Mouse (Mus musculus) embryo, embryonic 10 days (tissue): ENCODE results near the gene Gm3854.
A peak's percentile ranks its signal among the peaks of the same experiment; 100 is the strongest.
"Not testable (repeated sequence)": the region's sequence is repeated elsewhere in the genome, so short reads cannot be mapped to it uniquely, and the experiment has no call there.

Source experiments
- DNase-seq: peaks from one replicate; pipeline ENCODE4 v3.0.0-alpha.2; 2015; ENCODE audit warnings: low spot score

The Gm3854 gene

DNA sequence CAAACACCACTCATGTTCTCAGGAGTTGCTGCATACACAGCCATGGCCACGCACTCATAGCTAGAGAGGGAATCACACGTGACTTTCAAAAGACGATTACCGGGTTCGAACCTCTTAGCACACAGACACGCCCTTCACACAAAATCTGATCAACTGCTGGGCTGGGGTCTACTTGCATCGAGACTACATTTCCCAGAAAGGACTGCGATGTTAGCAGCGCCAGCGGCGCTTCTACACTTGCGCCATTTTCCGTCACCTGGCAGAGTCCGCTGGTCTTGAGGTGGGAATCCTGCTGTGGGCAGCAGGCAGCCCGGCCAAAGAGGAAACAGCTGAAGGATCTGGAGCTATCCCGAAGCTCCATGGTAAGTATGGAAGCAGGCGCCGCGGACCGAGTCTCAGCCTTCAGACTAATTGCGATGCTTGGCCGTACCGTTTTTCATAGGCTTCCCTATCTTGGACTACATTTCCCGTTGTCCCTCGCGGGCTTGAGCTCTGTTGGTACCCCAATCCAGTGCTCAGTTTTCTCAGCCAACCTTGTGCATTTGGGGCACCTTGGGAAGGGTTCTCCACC, at the start of gene Gm3854:
TSS of gene Gm3854 (plus strand) at position 259 of the 571 bp plus-strand sequence.
- peak; percentile 88 for DNase-seq

DNA sequence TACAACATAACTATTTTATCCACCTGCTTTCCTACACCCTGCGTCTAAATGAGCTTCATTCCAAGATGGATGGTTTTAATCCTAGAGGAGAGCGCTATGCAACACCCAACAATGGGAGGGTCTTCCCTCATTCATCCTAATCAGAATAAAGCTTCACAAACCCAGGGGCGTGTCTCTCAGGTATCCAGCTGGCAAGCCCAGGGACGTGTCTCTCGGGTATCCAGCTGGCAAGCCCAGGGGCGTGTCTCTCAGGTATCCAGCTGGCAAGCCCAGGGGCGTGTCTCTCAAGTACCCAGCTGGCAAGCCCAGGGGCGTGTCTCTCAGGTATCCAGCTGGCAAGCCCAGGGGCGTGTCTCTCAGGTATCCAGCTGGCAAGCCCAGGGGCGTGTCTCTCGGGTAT, 42.8 kb upstream of the Gm3854 start:
- DNase-seq: not testable (repeated sequence)

DNA sequence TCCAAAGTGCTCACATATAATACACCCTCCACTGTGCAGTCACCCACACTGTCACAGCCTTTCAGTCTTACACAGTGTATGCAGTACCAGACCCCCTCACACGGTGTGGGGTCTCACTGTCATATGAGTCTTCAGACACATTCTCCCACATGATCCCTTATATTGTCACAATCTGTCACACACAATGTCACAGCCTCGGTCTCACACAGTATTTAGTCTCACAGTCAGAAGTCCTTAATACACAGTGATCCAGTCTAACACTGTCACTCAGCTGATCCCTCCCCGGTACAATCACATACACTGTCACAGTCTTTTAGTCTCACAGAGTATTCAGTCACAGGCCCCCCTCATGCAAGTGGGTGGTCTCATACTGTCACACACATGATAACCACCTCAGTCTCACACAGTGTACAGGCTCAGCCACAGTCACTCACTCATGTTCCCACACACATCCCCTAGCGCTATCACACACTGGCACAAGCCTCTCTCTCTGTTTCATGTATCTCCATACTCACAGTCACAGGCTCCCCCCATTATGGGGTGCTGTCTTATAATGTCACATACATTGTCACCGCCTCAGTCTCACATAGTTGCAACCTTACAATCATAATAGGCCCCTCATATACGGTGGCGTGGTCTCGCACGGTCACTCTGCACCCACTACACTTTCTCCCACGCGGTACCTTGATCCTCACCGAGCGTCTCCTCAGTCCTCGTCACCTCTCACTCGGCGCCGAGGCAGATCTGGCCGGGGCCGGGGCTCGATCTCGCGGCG, 12.9 kb upstream of the Gm3854 start:
- DNase-seq: peak; percentile 6

DNA sequence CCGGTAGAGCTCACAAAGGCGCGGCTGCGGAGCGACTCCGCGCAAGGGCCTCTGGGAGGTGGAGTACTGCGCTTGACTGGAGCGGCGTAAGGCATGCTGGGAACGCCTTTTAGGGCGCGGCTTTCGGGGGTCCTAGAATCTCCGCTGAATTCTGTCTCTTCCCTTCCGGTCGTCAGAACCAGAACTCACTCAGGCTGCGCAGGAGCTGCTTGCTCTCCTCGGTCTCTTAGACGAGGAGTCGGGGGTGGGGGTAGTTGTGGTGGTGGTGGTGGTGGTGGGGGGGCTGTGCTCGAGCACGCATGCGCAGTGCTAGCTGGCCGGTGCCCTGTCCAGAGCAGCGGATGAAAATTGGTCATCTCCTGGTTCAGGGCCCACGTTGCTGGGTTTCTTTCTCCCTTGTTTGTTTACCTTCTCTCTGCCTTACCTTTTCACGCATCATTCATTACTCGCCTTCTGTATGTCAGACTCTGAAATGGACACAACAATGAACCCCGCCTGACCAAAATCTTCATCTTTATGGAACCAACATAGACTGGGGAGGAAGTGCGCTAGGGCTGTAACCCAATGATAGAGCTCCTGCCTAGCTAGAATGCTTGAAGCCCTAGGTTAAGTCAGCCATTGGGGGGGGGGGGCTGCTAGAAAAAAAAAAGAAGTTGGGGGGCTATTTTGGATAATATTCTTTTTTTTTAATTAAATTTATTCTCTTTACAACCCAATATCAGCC, 12.2 kb upstream of the Gm3854 start, which contains the start of gene Zfp583:
TSS of gene Zfp583 (minus strand) at position 53 of the 724 bp plus-strand sequence.
- peak; percentile 91 for DNase-seq

DNA sequence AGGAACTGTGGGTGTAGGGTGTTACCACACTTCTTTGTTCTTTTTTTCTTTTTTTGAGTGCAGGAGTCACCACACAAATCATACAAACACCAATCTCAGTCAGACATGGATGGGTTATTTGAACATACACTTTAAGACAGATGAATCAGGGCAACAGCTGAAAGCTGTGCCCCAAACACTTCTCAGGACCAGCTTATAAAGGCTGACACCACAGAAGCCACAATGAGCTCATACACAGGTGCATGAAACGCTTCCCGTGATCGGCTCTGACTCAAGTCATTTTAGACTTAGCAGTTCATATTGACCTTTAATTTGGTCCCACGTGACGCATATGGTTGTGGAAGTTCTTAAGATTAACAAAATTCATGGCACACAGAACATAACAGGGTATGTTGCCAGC, 3.7 kb upstream of the Gm3854 start:
- DNase-seq: no peak

DNA sequence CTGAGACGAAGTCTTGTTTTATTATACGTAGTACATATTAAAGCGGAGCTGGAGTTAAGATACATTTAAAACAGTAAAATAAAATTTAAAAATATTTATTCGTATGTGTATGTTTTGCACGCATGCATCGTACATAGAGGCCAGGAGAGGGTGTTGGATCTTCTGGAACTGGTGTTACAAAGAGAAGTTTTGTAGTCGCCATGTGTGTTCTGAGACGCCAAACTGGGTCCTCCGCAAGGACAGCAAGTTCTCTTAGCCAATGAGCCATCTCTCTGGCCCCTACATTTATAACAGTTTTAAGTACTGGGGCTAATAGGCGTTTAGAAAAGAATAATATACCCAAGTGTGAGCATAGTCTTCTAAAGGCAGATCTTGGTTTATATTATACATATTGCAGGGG, 565 bp downstream of the Gm3854 start:
- no peak for DNase-seq

DNA sequence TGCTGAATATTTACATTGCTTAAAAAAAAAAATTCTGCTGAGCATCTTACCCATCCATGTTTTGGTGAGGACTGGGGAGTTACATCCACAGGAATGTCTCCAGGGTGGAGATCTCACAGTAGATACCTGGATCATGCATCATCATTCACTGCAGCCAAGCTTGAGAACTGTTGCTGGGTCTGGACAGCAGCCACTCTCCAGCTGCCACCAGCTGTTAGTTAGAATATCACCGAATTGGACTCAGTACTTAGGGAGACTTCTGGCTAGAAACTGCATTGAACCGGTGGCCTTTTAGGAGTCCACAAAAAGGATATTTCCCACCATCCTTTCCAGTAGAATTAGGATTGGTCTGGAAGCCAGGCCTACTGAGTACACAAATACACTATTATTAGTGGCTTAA, 14.6 kb downstream of the Gm3854 start:
- DNase-seq: no peak

DNA sequence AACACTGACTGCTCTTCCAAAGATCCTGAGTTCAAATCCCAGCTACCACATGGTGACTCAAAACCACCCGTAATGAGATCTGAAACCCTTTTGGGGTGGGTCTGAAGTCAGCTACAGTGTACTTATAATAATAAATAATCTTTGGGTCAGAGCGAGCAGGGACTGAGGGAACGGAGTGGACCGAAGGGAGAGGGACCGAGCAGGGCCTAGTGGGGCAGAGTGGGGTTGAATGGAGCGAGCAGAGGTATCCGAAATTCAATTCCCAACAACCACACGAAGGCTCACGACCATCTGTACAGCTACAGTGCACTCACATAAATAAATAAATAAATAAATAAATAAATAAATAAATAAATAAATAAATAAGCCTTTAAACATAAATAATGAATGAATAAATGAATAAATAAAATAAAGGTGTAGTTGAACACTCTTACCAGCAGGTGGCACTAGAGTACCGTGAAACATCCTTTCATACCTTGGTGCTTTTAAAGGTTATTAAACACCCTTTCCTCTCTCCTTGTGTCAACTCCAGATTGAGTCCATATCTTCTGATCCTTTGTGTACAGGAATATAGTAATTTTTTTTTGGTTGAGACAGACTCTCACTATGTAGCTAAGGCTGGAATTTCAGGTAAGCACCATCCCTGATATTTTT, 15.5 kb downstream of the Gm3854 start:
- DNase-seq: peak; percentile 81

DNA sequence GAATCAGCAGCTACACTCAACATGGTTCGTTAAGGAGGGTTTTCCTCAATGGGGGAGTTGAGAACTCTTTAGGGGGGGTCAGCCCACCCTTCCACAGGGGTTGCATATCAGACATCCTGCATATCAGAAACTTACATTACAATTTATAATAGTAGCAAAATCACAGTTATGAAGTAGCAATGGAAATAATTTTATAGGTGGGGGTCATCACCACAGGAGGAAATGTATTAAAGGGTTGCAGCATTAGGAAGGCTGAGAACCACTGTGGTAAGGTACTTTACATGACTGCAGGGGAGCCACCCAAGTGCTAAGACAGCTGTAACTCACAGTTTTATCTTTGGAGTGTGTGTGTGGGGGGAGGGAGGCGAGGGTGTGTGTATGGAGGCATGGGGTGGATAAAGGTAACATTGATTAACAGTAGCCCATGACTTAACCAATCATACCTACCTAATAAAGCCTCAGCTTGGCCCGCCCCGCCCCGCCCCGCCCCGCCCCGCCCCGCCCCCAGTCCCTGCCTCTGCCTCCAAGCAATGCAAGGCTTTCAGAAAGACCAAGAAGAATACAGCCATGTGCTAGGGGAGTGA, 17.0 kb downstream of the Gm3854 start:
- no peak for DNase-seq

DNA sequence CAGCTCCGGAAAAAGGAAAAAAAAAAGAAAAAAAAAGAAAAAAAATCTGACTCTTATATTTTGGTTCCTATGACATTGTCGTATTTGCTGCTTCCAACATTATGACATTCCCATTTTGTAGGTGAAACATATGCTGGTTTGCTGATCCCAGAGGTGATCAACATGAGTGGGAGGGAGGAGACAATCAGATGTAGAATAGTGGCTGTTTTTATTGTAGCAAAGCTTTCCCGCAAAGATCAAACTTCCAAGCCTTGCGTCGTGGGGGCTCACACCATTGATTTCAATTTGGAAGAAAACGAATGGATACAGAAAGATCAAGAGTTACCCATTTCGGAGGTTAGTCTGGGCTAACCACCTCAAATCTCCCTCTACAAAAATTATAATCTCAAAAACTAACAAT, 18.2 kb downstream of the Gm3854 start:
- DNase-seq: no peak

DNA sequence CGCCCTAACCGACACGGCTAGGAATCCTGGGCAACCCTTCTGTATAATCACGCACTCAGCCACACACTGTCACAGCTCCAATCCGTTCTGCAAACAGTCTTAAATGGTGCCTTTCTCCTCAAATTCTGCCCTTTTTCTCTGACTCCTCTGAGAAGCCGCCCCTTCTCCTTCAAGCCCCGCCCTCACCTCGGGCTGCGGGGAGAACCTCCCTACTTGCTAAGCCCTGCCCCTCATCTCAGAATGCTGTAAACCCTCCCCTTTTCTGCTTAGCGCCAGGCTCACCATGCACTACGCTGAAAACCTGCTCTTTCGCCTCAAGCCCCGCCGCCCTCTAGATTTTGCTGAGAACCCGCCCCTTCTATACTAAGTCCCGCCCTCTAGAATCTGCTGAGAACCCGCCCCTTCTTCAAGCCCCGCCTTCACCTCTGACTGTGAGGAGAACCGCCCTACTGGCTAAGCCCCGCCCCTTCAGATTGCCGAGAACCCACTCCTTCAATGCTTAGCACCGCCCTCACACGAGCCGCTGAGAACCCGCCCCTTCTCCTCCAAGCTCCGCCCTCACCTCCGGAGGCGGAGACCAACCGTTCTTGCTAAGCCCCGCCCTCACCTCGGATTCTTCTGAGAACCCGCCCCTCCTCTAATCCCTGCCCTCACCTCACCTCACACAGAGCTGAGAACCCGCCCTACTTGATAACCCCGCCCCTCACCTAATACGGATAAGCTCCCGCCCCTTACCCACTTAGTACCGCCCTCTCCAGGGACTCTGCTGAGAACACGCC, 18.9 kb downstream of the Gm3854 start:
- peak; percentile 97 for DNase-seq

DNA sequence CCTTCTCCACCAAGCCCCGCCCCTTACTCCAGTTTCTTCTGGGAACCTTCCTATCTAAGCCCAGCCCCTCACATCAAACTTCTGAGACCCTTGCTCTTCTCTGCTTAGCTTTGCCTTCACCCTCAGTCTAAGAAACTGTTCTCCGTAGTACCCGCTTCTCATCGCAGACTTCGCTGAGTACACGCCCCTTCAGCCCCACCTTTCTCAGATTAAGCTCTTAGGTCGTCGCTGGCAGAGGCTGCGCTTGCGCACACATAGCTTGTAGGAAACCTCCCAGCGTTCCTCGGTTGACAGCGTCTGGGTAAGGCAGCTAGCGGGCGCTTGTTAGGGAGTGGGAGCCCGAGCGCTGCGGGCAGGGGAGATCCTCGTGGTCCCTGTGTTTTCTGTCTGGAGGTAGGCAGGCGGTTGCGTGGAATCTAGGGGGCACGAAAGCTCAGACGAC, 19.5 kb downstream of the Gm3854 start, which contains the start of gene Zfp78:
TSS of gene Zfp78 (plus strand) at position 234 of the 442 bp plus-strand sequence.
- DNase-seq: peak; percentile 96

DNA sequence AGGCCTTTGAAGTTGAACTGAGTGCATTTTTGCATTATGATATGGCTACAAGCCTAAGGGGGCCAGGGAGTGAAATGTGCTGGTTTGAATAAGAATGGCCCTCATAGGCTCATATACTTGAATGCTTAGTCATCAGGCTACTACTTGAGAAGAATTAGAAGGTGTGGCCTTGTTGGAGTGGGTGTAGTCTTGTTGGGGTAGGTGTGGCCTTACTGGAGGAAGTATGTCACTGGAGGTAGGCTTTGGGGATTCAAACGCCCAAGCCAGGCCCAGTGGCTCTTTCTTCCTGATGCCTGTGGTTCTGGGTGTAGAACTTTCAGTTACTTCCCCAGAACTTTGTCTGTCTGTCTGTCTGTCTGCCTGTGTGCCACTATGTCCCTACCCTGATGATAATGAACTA, 21.2 kb downstream of the Gm3854 start:
- DNase-seq: no peak

DNA sequence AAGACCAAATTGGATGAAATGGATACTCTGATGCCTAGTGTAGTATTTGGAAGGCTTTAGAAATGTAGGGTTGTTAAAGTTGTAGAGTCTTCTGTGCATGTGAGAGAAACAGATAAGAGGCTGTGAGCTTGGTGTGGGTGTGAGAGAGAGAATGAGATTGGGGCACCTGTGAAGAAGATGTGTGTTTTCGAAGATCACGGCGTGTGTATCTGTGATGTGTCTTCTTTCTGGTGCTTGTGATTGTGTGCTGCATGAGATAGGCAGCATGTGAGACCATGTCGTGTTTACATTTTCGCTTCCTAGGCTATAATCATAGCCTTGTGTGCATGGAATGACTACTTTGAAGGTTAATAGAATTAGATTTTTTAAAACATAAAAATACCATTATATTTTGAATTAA, 23.6 kb downstream of the Gm3854 start:
- DNase-seq: no peak

DNA sequence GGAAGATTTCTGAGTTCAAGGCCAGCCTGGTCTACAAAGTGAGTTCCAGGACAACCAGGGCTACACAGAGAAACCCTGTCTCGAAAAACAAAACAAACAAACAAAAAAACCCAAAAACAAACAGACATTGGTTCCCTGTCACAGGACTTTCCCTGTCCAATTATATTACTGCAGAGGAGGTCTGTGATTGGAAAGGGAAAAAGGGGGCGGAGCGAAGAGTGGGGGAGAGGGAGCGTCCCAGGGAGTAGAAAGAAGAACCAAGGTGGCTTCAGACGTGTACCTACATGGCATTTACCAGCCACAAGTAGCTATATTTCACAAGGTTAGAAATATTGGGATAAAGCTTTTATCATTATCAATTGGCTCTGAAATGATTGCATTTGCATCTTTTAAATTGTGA, 24.6 kb downstream of the Gm3854 start:
- not testable (repeated sequence) for DNase-seq

DNA sequence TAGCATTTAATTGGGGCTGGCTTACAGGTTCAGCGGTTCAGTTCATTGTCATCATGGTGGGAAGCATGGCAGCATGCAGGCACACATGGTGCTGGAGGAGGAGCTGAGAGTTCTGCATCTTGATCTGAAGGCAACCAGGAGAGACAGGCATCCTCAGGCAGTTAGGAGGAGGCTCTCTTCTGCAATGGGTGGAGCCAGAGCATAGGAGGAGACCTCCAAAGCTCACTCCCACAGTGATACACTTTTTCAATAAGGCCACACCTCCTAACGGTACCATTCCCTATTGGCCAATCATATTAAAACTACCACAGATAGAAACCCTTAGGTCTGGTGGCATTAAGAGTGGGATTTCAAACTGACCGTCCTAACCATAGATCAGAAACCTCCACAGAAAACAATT, 25.9 kb downstream of the Gm3854 start:
- DNase-seq: no peak

DNA sequence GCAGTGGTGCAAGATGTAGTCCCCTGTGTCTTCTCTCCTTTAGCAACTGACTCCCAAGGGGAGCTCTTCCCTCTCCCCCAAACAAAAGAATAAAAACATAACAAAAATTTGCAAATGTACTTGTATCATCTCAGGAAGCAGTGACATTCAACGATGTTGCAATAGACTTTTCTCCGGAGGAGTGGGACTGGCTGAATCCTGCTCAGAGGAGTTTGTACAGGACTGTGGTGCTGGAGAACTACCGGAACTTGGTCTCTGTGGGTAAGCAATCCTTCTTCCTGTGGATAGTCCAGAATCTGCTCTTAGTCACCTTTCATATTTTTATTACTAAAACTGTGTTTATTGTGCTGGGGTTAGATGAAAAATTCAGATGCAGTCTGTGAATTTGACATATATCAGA, 29.4 kb downstream of the Gm3854 start:
- no peak for DNase-seq

DNA sequence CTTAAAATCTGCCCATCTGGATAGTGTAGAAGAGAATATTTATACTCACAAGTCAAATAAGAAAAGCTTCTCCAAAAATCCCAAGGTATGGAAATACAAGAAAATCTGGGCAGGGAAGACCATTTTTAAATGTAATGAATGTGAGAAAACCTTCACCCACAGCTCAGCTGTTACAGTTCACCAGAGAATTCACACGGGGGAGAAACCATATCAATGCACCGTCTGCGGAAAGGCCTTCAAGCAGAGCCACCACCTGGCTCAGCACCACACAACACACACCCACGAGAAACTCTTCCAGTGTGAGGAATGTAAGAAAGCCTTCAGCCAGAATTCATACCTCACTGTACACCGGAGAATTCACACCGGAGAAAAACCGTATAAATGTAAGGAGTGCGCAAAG, 34.9 kb downstream of the Gm3854 start:
- DNase-seq: no peak

DNA sequence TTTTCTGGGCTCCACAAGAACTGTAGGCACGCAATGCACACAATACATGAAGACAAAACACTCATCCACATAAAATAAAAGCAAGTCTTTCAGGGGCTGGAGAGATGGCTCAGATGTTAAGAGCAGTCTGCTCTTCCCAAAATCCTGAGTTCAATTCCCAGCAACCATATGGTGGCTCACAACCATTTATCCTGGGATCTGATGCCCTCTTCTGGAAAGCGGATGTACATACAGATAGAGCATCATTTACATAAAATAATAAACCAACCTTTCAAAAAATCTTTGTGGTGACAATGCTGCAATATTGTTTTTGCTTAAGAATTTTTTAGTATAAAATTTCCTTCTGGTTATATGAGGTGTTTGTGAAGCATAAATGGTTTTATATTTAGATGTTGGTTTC, 37.9 kb downstream of the Gm3854 start:
- DNase-seq: no peak

DNA sequence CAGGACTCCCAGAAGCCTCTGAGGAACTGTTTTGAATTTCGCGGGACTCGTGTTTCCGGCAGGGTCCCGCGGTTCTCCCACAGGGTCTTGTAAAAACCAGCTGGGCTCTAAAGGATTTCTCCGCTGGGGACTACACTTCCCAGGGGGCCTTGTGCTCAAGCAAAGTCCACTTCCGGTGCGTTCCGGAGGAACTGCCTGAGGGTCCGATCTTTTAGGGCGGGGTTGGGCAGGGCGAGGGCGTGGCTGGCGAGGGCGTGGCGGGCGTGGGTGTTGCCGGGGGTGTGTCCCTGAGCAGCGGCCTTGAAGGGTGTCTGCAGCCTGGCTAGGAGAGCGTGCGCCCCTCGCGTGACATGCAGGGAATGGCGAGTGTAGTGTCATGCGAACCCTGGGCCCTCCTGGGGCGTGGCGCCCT, 39.5 kb downstream of the Gm3854 start, which contains the start of gene Zfp28:
TSS of gene Zfp28 (plus strand) at position 252 of the 412 bp plus-strand sequence.
- DNase-seq: peak; percentile 96

DNA sequence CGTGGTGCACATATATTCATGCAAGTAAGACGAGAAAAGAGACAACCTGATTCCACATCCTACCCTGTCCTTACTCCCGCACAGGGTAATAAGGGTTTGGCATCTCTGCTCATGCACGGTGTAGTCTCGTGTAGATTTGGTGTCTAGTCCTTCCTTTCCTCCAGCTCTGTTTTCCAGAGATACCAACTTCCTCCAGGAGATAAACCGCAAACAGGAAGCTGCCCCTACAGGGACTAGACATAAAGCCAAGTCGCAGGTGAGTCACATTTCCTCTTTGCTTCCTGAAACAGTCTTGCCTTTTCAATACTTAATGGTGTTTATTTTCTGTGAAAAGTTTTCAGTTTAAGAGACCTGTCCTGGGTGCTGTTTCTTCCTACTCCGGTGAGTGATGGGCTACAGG, 40.5 kb downstream of the Gm3854 start:
- DNase-seq: no peak
